Mouse (Mus musculus): ENCODE data around the gene Lrrc2.

GRCm38 (mm10) chr9:110908631-110909016 lies 42.7 kb upstream of the Lrrc2 start:
- TF ChIP-seq CTCF (IDR thresholded peaks at IDR 0.05; ENCODE audit: low read depth) (no peak), EP300 (IDR thresholded peaks at IDR 0.05; ENCODE audit: low read depth) (no peak)

Measured in heart, postnatal 0 days (tissue).